Mouse (Mus musculus) ES-E14 (cell line): ENCODE results near the gene Serpine3.

Experiments used
- CHD2 ChIP-seq: IDR thresholded peaks from 2 replicates; pipeline ENCODE4 v1.6.1; 2014; ENCODE audit warnings: mild to moderate bottlenecking, low read depth, low read length, inconsistent platforms
- ZNF384 ChIP-seq: IDR thresholded peaks from 2 replicates; pipeline ENCODE4 v1.6.1; 2012; ENCODE audit warnings: low read depth, low read length, inconsistent platforms

DNA sequence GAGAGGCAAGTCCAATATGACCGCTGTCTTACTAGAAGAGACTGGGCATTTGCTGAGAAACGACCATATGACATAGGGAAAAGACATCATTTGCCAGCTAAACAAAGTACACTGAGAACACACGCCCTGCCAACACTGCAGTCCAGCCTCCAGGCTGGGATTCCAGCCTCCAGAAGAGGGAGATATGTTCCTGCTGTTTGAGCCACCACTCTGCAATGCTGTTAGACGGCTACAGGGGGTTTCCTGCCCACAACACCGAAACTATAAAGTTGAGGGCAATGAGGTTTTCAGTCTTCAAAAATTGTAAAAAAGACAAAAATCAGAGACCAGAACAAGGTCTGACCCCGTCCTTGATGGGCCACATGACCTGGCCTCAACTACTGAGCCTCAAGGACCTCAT, 24.4 kb upstream of the Serpine3 start:
- TF ChIP-seq ZNF384 (no peak), CHD2 (no peak)
